Mouse (Mus musculus) c-Kit-positive CD71-positive TER-119-positive erythroid progenitor cells, embryonic 14.5 days (primary cell): ENCODE data around the gene Prkce.

Source experiments
- DNase-seq: peaks from one replicate; pipeline ENCODE4 v3.0.0-alpha.2; 2013; ENCODE audit warnings: low spot score

The Prkce gene

GRCm38 (mm10) chr17:86167320-86168230, at the start of gene Prkce:
Prkce (plus strand) TSS chr17:86167785.
- DNase-seq = peak; percentile 67

GRCm38 (mm10) chr17:86123146-86123545, 44.4 kb upstream of the Prkce start:
- DNase-seq = no peak

DNA sequence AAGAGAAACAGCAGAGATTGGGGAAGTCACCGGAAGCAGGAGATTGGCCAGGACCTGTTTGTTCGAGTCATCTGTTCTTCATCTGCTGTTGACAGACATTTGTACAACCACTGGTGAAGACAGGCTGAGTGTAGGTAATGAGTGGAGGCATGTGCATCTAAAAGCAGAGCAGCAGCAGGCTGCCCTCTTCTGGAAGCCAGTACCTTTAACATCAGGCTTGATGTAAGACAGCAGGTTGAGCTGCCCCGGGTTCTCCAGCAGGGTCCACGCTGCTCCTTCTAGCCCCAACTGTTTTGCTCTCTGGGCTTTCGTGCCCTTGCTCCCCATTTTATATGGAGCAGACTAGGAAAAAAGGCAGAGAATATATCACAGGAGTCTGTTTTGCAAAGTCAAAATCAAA, 41.7 kb upstream of the Prkce start:
- DNase-seq = no peak

- no peak for DNase-seq
Observed at GRCm38 (mm10) chr17:86128198-86128597, 39.4 kb upstream of the Prkce start.

DNA sequence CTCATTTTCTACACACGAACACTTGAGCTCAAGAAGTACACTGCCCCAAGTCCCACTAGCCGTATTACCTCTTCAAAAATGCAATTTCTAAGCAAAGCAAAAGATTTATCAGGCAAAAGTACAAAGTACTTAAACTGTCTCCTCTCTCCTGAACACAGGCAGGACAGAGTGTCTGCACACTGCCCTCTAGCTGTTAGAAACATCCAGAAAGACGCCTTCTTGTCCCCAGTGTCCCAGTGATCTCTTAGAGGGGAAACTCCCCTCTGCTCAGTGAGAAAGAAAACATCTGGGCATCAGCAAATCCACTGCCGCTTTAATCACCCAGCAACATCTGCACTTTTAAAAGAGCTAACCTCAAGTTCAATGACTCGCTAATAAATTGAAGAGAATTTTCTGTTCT, 35.1 kb upstream of the Prkce start:
- DNase-seq = no peak

DNA sequence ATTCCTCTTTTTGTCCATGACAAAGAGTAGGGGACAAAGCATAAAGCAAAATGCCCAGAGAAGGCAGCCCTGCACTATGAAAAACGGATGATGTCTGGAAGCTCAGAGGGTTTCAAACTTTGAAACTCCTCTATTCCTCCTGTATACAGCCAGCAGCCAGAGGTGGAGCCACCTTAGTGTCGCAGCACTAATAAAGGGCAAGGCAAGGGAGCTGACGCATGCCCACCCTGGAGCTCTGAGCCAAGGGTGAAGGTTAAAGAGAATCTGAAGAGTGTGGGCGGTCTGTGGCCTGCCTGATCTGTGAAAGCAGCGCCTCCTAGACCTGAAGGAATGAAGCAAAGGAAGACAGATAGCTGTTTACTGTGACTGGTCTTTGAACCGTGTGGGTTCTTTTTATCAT, 33.1 kb upstream of the Prkce start:
- DNase-seq = no peak

DNA sequence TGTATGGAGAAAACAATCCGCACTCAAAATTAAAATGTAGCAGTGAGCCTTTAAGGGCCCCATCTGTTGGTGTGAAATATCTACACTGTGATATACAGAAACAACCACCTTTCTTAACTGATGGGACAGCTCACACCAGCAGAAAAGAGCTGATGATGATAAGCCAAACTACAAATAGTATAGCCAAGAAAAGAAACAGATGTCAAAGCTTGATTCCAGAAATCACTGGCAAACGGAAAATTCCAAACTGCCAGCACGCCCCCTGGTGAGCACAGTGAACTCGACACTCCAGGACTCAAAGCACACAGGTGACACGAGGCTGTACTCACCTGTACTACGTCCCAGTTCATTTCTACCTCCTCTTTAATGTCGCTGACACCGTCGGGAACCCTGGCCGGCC, 31.8 kb upstream of the Prkce start:
- DNase-seq = no peak

GRCm38 (mm10) chr17:86144537-86145078, 23.0 kb upstream of the Prkce start:
- peak; percentile 50 for DNase-seq

DNA sequence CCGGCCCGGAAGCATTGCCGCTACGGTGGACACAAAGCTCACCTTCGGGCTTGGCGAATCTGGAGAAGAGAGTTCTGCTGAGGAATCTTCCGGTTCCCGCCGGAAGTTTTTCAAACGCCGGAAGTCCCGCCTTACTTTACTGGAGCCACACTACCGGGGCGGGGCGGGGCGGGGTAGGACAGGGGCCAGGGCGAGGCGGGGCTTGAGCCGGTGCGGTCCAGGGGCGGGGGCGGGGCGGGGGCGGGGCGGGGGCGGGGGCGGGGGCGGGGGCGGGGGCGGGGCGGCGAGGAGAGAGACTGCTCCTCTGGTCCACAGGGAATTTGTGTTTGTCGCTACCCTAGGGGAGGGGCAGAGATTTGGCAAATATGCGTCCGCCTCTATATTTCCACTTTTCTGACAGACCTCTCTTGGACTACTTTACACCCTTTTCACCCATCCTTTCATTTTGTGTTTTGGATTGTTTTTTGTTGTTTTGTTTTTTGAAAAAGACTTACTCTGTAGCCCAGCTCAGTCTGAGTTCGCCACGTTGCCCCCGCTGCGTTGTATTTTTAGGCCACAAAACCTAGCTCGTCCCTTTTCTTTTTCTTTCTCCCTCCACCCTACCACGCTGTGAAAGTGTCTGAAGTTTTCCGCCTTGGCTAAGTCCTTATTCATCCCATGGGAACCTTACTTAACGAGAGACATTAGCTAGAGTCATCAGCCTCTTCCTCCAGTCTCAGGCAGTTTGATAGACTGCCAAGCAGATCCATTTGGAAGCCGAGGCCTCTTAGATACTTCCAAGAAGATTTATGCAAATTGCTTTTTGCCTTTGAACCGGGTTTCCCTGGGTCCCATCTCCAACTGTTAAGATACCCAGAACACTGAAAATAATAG, 22.3 kb upstream of the Prkce start, which contains the start of gene Srbd1:
TSS of gene Srbd1 (minus strand) at position 97 of the 873 bp plus-strand sequence.
- DNase-seq = peak; percentile 95

DNA sequence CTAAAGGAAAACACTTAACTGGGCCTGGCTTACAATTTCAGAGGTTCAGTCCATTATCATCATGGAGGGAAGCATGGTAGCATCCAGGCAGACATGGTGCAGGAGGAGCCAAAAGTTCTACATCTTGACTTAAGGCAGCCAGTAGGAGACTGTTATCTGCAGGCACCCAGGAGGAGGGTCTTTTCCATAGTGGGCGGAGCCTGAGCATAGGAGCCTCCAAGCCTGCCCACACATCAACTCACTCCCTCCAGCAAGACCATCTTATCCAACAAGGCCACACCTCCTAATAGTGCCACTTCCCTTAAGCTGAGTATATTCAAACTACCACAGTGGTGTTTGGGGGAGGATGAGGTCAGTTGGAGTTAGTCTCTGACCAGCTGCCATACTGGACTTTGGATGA, 17.9 kb upstream of the Prkce start:
- no peak for DNase-seq

GRCm38 (mm10) chr17:86150867-86151348, 16.7 kb upstream of the Prkce start:
- peak; percentile 71 for DNase-seq

DNA sequence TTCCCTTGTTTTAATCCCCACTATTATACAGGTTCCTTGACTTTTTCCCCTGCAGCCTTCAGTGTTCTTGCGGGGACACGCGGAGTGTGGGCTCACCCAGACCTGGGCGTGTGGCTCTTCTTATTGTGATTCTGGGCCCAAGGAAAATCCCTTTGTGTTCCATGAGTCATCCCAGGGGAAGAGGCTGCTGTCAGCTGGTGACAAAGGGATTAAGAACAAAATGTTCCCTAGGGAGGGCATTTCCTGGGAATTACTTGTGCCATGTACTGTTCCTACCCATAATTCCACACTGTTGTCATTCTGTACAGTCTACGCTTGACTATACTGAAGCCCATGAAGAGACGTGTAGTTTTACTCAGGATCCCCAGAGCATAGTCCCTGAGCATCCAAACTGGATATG, 10.6 kb upstream of the Prkce start:
- DNase-seq = no peak

- no peak for DNase-seq
Observed at GRCm38 (mm10) chr17:86162672-86163071, 4.9 kb upstream of the Prkce start.

DNA sequence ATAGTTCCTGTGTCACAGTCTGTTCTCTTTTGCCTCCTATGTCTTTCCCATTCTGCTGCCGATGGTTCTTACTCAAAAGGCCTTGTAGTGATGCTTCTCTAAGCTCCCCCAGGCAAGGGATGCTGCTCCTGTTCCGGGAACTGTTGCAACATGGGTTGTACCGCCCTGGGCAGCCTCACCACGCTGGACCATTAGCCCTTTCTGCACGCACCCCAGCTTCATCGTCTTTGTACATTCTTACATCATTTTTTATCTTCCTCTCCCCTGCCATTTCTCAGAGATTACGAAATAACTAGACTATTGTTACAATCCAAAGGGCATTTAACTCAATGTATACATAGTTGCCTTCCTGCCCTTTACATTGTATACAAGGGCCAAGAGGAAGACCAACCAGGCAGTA, 3.2 kb upstream of the Prkce start:
- no peak for DNase-seq

- DNase-seq = no peak
Observed at GRCm38 (mm10) chr17:86166051-86166566, 1.5 kb upstream of the Prkce start.

DNA sequence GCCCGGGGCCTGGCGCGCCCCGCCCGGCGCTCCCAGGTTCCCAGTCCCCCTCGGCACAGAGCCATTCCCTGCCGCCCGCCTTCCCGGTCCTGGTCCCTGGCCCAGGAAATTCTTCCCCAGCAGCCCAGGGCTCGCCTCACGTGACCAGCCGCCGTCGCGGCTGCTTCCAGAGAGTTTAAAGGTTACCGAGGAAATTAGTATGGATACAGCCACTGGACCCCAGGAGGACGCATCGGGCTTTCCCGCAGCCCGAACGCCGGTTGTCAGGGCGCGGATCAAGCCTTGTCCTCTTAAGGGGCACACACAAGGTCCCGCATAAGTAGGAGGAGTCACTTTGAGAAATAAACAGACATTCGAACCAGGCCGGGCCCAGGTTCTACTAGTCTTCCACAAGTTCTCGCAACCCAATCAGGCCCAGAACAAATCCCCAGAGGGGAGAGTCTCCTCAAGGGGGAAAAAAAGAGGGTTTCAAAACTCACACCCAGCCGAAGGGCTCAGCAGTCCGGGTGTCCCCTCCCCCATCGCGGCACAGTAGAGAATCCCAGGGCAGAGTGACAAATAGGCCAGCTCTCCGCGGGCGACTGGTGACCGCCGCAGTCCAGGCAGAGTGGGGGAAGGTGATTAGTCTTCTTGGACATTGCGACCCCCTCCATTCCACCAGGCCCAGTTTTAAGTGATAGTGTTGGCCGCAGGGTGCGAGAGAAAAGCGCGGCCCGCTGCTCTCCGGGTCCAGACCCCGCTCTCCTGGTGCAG, 842 bp upstream of the Prkce start:
- no peak for DNase-seq

GRCm38 (mm10) chr17:86168231-86168981, 821 bp downstream of the Prkce start:
- no peak for DNase-seq

- DNase-seq = no peak
Observed at GRCm38 (mm10) chr17:86169092-86169491, 1.5 kb downstream of the Prkce start.

GRCm38 (mm10) chr17:86170164-86170958, 2.8 kb downstream of the Prkce start:
- no peak for DNase-seq

- DNase-seq = no peak
Observed at GRCm38 (mm10) chr17:86175516-86175915, 7.9 kb downstream of the Prkce start.
